Mouse (Mus musculus): Measurements from ENCODE around the gene Tnrc6b. TPM values are rescaled to one million over a fixed set of nuclear protein-coding genes. Genes with fewer than 3 reads are reported as not detected.

Tnrc6b gene
- polyA plus RNA-seq (2012; fragmentation: generic; extraction: Trizol) = 8.9 TPM

DNA sequence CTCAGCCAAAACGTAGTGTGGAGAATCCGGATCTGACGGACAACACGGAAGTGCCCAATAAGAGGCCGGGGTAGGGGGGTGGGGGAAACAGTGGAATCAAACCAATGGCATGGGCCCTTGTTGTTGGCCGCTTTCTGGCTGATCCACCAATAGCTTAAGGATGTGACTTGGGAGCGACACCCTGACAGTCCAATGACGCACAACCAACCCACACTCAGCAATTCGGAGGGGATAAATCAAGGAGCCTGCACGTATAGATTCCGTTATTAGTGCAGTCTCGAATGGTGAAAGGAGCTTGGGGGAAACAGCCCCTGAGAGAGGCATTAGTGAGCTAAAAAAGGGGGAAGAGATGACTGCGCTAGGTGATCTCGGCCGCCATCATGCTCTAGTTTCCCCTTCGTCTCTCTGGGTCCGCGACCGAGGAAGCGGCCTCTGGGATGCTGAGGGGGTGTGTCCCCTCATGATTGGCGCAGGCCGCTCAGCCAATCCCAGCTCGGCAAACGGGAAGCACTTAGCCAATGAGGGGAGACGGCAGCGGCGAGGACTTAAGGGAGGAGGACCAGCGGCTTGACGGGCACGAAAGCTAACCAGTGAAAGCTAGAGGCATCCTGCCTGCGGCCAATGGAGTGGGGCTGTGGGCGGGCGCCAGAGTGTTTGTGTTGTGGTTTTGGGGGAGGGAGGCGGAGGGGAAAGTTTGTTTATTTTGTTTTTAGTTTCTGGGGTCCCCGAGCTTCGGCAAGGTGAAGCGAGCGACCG is at the start of gene Tnrc6b:
Gene Tnrc6b, plus strand, starts transcription at position 706 of the 756 bp plus-strand sequence.
- TF ChIP-seq SRF (IDR thresholded peaks at IDR 0.05; ENCODE audit: control insufficient read depth, insufficient read length, low read depth) (peak; percentile 78), MAX (IDR thresholded peaks at IDR 0.05; ENCODE audit: low read depth) (no peak), USF1 (IDR thresholded peaks at IDR 0.05; ENCODE audit: low read depth) (no peak), MYOD1 (IDR thresholded peaks at IDR 0.05; ENCODE audit: control insufficient read depth in 1 of 3, insufficient read length in 2 of 3, low read depth in 2 of 3) (no peak), TCF3 (IDR thresholded peaks at IDR 0.05; ENCODE audit: insufficient read length, low read depth) (no peak), POLR2A (IDR thresholded peaks at IDR 0.05; ENCODE audit: insufficient read length, low read depth) (peak; percentile 90), POLR2AphosphoS2 (IDR thresholded peaks at IDR 0.05; ENCODE audit: insufficient read length, low read depth) (peak; percentile 95), CEBPB (IDR thresholded peaks at IDR 0.05; ENCODE audit: insufficient read depth, poor library complexity, severe bottlenecking) (no peak)
- Histone ChIP-seq H3K4me3 (peak within 1 kb of the TSS; percentile 39), H3K4me2 (ENCODE audit: low read depth) (peak within 1 kb of the TSS; percentile 86), H3K36me3 (ENCODE audit: control insufficient read depth, insufficient read depth) (no peaks in the 10 kb centered on the region), H3K27me3 (ENCODE audit: control insufficient read depth, insufficient read depth, insufficient read length) (no peaks in the 10 kb centered on the region), H3ac (ENCODE audit: control insufficient read depth, insufficient read length) (peak within 1 kb of the TSS; percentile 71), H3K79me2 (ENCODE audit: control insufficient read depth, insufficient read depth) (no peaks in the 10 kb centered on the region)

DNA sequence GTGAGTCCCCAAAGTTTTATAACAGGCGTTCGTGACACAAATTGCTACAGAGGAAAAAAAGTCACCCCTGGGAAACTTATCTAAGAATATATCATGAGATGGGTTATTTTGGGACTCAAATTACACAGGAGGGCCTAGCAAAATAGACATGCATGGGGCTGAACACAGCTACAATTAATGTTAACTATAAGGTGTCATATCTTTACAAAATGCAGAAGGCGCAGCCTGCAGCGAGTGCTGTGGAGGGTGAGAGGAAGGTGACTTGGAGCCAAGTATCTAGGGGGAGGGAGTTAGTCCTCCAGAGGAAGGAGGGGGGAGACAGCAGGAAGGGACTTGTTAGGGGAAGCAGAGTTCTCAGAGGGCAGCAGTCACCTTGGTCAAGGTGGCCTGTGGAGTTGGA is 46.7 kb upstream of the Tnrc6b start:
- no peak overlapping the region for H3ac ChIP-seq (ENCODE audit: control insufficient read depth, insufficient read length)
- H3K79me2 ChIP-seq (ENCODE audit: control insufficient read depth, insufficient read depth) = no peaks in the 10 kb centered on the region
- no peak overlapping the region for H3K4me3 ChIP-seq
- no peaks in the 10 kb centered on the region for H3K27me3 ChIP-seq (ENCODE audit: control insufficient read depth, insufficient read depth, insufficient read length)
- no peaks in the 10 kb centered on the region for H3K36me3 ChIP-seq (ENCODE audit: control insufficient read depth, insufficient read depth)
- no peak overlapping the region for H3K4me2 ChIP-seq (ENCODE audit: low read depth)
- TF ChIP-seq MYOD1 (IDR thresholded peaks at IDR 0.05; ENCODE audit: control insufficient read depth in 1 of 3, insufficient read length in 2 of 3, low read depth in 2 of 3) = no peak
- TF ChIP-seq E2F4 (IDR thresholded peaks at IDR 0.05; ENCODE audit: insufficient read depth) = no peak
- no peak for TF ChIP-seq POLR2A (IDR thresholded peaks at IDR 0.05; ENCODE audit: insufficient read length, low read depth)
- TF ChIP-seq REST (IDR thresholded peaks at IDR 0.05; ENCODE audit: insufficient read depth, insufficient read length) = no peak
- no peak for TF ChIP-seq TCF3 (IDR thresholded peaks at IDR 0.05; ENCODE audit: insufficient read length, low read depth)
- no peak for TF ChIP-seq CEBPB (IDR thresholded peaks at IDR 0.05; ENCODE audit: insufficient read depth, poor library complexity, severe bottlenecking)
- TF ChIP-seq MAX (IDR thresholded peaks at IDR 0.05; ENCODE audit: low read depth) = no peak
- no peak for TF ChIP-seq SRF (IDR thresholded peaks at IDR 0.05; ENCODE audit: control insufficient read depth, insufficient read length, low read depth)
- no peak for TF ChIP-seq TCF12 (IDR thresholded peaks at IDR 0.05; ENCODE audit: insufficient read depth, poor library complexity, severe bottlenecking)
- TF ChIP-seq POLR2AphosphoS2 (IDR thresholded peaks at IDR 0.05; ENCODE audit: insufficient read length, low read depth) = no peak
- no peak for TF ChIP-seq USF1 (IDR thresholded peaks at IDR 0.05; ENCODE audit: low read depth)
- no peak for TF ChIP-seq MYOG (IDR thresholded peaks at IDR 0.05; ENCODE audit: control insufficient read depth in 1 of 3, insufficient read depth in 1 of 3, insufficient read length in 2 of 3, low read depth in 2 of 3)

DNA sequence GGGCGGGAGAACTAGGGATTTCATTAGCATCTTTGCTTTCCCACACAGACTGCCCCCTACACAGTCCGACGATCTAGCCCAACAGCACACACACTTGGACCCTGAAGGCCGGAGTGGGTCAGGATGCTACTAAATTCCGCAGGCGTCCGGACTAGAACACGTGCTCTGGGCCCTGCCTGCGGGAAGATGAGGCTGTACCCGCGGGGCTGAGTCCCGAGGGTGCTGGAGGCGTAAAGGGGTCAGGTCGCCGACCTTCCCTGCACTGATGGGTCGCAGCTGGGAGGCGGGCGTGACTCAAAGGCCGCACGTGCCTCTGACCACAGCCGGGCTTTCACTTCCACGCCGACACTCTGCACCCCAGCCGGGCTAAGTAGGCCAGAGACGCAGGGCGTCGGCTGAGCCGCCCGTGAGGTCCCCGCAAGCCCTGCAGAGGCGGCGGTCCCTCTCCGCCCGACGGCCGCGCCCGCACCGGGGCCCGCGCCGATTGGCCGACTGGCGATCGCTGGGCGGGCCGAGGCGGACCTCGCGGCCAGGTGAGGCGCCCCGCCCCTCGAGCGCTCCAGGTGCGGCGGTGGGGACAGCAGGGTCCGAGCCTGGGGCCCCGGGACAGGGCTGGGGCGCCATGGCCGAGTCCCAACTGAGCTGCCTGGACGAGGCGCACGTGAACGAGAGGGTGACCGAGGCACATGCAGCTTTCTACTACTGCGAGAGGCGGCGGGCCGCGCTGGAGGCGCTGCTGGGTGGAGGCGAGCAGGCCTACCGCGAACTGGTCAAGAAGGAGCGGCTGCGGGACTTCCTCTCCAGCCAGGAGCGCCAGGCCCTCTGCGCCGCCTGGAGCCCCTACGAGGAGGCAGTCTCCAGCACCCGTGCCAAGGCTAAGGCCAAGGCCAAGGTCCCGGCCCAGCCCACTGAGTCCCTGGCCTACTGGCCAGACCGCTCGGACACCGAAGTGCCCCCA is 39.5 kb upstream of the Tnrc6b start, which contains the start of gene Fam83f:
Gene Fam83f, plus strand, starts transcription at position 553 of the 958 bp plus-strand sequence.
- H3K36me3 ChIP-seq (ENCODE audit: control insufficient read depth, insufficient read depth) = no peaks in the 10 kb centered on the region
- no peaks in the 10 kb centered on the region for H3K79me2 ChIP-seq (ENCODE audit: control insufficient read depth, insufficient read depth)
- no peak within 1 kb of the TSS for H3K4me2 ChIP-seq (ENCODE audit: low read depth)
- H3K27me3 ChIP-seq (ENCODE audit: control insufficient read depth, insufficient read depth, insufficient read length) = no peaks in the 10 kb centered on the region
- TF ChIP-seq MYOG (IDR thresholded peaks at IDR 0.05; ENCODE audit: control insufficient read depth in 1 of 3, insufficient read depth in 1 of 3, insufficient read length in 2 of 3, low read depth in 2 of 3) (no peak), REST (IDR thresholded peaks at IDR 0.05; ENCODE audit: insufficient read depth, insufficient read length) (no peak), TCF12 (IDR thresholded peaks at IDR 0.05; ENCODE audit: insufficient read depth, poor library complexity, severe bottlenecking) (no peak), MYOD1 (IDR thresholded peaks at IDR 0.05; ENCODE audit: control insufficient read depth in 1 of 3, insufficient read length in 2 of 3, low read depth in 2 of 3) (no peak), MAX (IDR thresholded peaks at IDR 0.05; ENCODE audit: low read depth) (no peak)
- no peak within 1 kb of the TSS for H3ac ChIP-seq (ENCODE audit: control insufficient read depth, insufficient read length)
- H3K4me3 ChIP-seq = no peak within 1 kb of the TSS

DNA sequence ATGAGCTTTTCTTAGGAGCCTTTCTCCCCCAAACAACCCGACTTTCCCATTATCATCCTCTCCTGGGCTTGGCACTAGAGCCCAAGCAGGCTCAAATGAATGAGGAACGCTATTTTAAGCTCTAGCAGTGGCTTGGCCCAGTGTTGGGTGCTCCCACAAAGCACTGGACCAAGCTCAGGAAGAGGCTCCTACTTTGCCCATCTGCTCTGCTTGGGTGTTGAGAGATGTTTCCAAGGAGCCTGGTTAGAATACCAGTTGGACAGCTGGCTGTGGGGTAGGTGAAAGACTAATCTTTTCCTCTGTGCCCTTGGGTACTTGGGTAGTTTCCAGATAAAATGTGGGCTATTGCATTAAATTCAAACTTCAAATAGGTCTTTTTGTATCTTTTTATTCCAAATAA is 38.3 kb upstream of the Tnrc6b start:
- H3K27me3 ChIP-seq (ENCODE audit: control insufficient read depth, insufficient read depth, insufficient read length) = no peaks in the 10 kb centered on the region
- H3ac ChIP-seq (ENCODE audit: control insufficient read depth, insufficient read length) = no peak overlapping the region
- TF ChIP-seq CEBPB (IDR thresholded peaks at IDR 0.05; ENCODE audit: insufficient read depth, poor library complexity, severe bottlenecking) = no peak
- no peak for TF ChIP-seq MAX (IDR thresholded peaks at IDR 0.05; ENCODE audit: low read depth)
- TF ChIP-seq MYOD1 (IDR thresholded peaks at IDR 0.05; ENCODE audit: control insufficient read depth in 1 of 3, insufficient read length in 2 of 3, low read depth in 2 of 3) = peak in 1 of 3 experiments; percentile 5
- no peak for TF ChIP-seq TCF3 (IDR thresholded peaks at IDR 0.05; ENCODE audit: insufficient read length, low read depth)
- TF ChIP-seq MYOG (IDR thresholded peaks at IDR 0.05; ENCODE audit: control insufficient read depth in 1 of 3, insufficient read depth in 1 of 3, insufficient read length in 2 of 3, low read depth in 2 of 3) = peak in 1 of 3 experiments; percentile 50
- H3K79me2 ChIP-seq (ENCODE audit: control insufficient read depth, insufficient read depth) = no peaks in the 10 kb centered on the region
- H3K4me2 ChIP-seq (ENCODE audit: low read depth) = no peak overlapping the region
- no peaks in the 10 kb centered on the region for H3K36me3 ChIP-seq (ENCODE audit: control insufficient read depth, insufficient read depth)
- H3K4me3 ChIP-seq = no peak overlapping the region
